Mouse (Mus musculus): ENCODE measurements around the gene Magi2.
A peak's percentile ranks its signal among the peaks of the same experiment; 100 is the strongest.
"Not testable (repeated sequence)": the region's sequence is repeated elsewhere in the genome, so short reads cannot be mapped to it uniquely, and the experiment has no call there.

Gene Magi2

DNA sequence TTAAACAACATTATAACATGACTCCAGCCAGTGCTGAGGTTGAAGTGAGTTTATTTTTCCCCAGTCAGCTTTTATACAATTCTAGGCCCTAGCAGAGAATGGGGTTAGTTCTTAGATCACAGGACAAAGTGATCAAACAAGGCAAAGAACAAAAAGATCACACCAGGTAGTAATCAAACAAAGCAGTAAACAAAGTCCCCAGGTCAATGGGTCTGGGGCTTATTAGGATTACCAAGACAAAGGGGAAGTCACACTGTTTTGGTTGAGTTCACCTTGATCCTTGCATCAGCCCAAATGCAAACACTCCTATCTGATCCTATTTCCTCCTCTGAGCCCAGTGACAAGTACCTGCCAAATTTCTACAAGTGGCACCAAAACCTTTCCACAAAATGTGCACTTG lies 1190.5 kb downstream of the Magi2 start:
- DNase-seq: no peak

DNA sequence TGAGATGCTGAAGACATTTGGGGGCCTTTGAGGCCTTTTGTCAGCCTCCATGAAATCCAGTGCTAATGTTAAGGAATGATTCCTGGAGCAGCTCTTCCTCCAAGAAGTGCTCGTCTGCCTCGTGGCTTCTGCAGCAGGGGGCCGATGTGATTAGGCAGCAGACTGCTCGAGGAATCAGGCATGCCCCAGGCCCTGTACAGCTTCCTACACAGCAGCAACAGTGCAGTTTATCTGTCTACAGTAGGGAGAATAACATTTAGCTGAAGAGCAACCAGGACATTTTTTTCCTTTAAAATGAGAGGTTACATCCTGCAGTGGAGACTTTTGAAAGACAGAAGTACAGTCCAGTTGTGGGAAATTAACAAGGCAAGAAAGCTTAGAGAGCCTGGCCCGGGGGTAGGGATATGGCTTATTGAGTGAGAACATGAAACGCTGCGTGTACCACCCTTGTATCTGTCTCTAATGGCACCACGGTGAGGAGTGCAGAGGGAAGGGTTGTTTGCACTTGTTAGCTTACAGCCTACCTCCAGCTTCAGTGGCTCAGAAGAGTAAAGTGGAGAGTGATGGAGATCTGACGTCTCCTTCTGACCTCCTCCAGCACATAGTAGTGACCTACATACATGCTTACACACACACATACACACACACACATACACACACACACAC lies 1205.4 kb downstream of the Magi2 start:
- DNase-seq: no peak

DNA sequence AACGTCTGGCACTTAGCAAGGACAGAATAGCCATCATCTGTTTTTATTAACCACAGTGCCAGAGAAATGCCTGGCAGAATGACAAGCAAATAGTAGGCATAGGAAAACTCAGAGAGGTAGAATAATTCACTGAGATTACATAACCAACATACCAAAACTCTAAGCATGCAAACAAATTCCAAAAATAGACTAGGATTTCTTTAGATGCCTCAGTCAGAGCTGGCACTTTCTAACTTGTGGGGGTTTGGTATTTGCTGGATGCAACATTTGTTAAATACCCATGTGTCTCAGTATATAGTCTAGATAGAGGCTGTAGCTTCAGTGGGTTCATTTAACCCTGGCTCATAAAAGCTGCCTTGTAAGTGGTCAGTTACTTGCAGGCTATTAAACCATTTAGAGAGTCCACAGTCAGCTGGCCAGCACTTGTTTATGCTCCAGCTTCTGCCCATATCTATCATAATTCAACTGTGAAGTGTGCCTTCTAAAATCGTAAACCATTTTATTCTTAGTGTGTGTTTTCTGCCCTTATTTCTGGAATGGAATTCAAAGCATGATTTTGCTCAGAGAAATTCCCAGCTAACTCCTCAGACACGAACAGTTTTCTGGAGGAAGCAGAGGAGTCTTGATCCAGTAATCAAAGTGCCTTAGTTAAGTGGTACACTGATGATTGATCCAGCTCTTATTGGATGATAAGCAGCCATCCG lies 1219.8 kb downstream of the Magi2 start:
- peak; percentile 77 for DNase-seq

DNA sequence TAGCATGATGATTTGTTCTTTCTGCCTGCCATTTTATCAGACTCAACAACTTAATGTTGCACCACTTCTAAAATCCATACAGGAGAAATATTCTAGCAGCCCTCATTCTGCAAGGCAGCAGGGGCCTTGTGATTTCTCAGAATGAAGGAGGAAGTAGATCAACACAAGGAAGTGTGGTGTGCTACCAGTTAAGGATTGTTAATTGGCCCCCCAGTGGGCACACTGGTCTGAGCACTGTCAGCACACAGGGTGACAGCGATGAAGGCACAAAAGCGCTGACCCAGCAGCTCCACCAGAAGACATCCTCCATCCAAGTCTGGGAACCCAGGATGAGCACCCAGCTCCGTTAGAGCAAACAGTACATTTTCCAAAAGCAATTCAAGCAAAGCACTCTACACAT lies 1229.3 kb downstream of the Magi2 start:
- DNase-seq: no peak

DNA sequence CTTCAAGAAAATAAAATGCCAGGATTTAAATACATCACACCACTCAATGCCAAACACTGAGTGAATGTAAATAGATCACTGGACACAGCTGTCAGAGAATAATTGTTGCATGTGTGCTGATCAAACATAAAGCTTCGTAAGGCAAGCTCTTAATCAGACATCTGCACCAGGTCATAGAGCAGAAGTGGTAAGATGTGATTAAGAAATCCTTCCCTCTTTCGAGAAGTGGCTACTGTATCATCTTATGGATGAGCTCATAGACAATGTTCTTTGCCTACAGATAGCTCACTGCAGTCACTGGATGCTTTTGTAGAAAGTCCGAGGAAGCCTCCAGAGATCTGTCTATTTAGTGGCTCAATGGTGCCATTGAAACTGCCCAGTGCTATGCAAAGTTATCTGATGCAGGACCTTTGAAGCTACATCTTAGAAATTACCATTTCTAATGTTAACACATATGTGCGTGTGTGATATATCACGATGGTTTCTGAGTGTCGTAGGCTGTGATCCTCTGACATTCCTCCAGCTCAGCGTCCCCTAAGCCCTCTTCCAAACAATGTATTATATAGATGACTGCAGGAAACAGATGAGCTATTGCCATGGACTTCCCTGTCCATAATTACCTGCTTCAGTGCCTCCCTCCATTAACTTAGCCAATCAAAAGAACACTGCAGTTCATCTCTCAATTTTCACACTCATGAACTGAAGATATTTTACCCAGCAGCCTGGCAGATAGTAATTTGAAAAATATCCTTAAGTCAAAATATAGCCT lies 1231.1 kb downstream of the Magi2 start:
- no peak for DNase-seq

DNA sequence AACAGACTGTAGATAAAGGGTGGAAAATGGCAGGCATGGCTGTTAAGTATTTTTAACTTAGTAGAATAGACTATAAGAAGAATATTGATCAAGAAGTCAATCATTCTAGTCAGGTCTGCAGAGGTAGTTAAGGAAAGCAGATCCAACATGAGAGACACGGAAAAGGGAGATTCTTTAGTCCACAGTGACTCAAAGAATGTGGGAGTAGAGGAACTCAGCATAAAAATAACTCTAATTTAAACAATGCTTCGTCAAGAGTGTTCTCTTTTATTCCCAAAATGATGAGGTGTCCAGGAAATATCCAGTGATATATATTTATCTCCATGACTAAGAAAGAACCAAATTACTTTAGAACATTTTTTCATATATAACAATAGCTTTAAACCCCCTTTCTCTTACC lies 1234.9 kb downstream of the Magi2 start:
- no peak for DNase-seq

DNA sequence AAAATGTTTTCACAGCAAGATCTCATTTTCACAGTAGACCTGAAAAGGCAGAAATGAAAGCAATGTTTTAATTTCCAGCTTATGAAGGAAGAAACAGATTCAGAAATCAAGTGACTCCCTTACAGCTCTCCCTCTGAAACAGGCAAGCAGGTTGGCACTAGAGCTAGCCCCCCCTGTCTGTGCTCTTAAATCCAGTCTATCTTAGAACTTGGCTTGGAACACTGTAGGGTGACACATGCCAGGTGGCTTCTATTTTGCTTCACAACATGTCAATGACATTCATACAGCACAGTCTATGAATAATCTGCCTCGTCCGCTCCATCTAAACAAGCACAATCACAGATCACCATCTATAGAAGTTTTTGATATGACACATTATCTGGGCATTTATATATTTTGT lies 1235.5 kb downstream of the Magi2 start:
- DNase-seq: no peak

DNA sequence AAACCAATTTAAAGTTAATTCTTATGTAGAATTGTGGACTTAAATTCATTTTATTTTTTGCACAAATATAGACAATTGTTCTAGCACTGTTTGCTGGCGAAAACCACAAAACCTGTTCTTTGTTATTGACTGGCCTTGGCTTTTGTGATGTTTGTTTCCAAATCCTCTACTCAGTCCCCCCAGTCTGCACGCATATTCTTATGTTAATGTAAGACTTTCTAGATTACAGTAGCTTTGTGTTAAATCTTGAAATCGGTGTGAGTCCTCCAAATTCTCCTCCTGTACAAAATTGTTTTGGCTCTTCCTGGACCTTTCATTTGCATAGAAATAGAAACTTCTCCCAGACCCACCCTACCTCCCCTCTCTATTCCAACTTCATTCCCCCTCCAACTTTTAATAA lies 1242.9 kb downstream of the Magi2 start:
- DNase-seq: no peak

DNA sequence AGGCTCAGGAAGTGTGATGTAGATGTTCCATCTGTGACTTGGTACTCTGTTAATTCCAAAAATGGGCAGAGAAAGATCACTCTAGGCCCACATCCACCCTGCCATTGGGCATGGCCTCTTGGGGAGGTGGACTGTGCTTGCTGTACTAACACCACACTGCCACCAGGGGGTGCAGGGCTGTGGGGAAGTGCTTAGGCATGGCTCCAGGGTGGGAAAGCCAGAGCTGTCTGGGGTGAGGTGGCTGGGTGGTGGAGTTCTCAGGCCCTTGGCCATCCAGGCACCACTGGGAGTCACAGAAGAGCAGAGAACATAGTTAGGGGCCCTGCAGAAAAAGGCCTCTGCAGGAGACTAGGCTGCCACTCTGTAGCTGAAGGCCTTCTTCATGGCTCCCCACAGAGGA lies 1243.6 kb downstream of the Magi2 start:
- DNase-seq: peak; percentile 88

DNA sequence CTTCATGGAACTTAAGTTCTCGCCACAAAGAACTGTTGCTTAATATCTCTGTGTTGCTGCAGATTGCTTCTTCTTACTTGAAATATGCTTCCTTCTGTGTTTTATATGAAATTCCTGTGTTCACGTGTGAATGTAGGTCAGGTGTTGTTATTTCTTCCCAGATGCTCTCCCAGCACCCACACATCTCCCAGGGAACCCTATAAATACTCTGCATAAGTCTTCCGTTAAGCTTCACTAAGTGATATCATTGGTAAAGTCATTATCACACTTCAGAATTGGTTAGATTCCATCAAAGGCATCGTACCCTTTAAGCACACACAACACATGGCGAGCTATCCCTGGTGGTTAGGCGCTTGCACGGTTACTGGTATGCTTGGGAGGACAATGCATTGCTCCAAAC lies 1257.7 kb downstream of the Magi2 start:
- DNase-seq: no peak

DNA sequence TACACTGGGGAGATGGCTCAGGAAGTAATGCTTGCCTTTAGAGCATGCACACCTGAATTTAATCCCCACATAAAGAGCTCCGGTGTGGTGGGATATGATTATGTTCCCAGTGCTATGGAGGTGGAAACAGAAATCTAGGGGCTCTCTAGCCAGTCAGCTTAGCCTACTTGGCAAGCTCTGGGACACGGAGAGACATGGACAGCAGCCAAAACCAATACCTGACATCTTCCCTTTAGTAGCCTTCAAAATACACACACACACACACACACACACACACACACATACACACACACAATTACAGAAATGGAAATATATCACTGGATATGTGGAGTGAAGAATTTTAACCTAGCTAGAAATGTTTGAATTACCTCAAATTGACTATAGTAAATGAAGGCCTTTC lies 1265.1 kb downstream of the Magi2 start:
- no peak for DNase-seq

DNA sequence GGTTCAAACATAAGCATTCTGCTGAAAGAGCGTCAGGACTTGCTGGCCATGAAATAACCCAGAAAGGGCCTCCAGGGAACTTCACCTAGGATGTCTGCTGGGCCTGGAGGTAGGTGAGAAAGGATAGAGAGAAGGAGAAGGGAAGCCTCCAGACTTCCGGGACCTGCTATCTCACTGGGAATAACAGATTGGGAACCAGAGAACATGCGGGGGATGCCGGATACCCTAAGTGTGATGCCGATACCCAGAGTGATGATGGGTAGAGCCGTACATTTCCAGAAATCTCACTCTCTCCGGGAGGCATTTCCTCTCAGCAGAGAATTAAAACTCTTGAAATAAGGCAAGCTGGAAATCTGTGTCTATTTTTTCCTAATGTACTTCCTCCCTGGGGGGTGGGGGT lies 1265.8 kb downstream of the Magi2 start:
- no peak for DNase-seq

DNA sequence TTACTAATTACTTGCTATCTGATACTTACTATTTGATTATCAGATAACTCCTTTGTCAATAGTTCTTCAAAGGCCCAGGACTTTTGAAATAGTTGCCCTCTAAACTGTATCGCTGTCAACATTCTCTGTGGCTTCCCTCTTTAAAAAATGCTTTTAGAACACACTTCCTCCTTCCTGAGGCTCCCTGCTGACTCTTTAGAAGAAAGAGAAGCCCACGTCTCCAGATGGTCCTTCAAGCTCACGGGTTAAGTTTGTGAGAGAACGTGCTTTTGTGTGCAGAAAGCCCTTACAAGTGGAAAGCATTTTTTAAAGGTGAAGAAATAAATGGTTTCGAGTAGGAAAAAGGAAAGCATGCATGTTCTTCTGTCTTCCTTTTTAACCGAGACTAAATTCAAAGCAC lies 1267.2 kb downstream of the Magi2 start:
- DNase-seq: no peak

DNA sequence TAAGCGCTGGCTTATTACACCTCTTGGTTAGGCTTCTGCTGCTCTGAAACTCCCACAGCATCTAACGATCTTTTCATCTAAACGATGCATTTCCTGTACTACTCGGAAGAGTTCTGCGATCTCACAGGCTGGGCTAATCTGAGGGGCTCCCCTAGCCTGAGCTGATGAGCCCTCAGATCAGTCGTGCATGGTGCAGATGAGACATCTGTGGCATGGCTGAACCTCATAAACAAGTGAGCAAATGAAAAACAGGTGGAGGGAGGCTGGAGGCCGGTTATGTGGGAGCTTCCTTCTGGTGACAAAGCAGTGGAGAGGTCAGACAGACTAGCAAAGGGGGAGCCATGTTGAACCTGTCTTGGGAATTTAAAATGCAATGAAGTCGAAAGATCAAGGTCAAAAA lies 1270.1 kb downstream of the Magi2 start:
- DNase-seq: no peak

DNA sequence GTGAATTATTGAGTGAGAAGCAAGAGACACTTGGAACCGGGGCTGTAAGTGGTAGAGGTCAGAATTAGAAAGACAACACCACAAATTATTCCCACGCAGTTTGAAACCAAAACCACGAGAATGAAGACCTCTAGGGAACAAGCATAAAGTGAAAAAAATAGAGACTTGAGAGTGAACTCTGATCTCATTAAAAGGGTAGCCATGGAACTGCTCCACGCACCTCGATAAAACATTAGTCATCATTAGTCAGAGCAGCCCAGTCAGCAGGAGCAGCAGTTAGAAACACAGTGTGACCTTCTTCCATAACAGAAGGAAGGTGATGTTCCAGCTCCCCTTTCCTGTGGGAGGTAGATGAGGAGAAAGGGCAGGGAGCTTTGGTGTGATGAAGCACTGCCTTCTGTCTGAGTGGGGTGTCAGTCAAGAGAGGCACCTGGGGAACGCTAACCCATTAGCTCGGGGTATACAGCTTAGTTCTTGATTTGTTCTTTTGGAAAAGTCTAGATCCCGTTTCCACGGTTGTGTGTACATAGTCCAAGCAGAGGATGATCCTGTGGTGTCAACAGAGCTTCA lies 1272.3 kb downstream of the Magi2 start:
- no peak for DNase-seq

DNA sequence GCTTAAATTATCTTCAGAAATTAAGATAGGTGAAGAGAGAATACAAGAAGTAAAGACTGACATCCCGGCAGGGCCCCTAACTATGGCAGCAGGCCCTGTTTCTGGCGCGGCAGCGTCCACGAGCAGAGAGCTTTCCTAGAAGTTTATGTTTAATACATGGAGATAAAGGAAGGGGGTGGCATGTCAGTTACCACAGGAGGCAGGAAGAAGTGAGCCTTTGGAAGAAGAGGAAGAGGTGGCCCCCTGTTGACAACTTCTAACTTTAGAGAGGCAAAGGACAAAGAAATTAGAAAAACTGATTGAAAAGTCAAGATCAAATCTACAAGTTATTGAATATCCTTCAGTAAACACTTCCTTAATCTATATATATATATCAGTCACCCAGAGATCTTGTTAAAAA lies 1281.8 kb downstream of the Magi2 start:
- DNase-seq: no peak

DNA sequence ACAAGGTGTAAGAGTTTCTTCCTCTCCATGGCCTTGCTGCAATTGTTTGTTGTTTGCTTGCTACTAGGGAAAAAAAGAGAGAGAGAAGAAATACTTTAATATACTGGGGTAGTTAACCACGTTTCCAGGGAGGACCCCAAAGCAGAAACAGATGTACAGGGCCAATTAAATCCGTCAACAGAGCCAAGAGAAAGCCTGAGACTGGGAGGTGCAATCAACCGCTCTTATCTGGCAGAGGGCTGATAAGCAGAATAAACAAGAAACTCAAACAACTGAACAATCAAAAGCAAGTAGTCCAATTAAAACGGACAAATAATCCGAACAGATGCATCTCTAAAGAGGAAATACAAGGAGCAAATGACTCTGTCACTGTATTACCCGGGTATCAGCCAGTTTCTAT lies 1282.8 kb downstream of the Magi2 start:
- no peak for DNase-seq

DNA sequence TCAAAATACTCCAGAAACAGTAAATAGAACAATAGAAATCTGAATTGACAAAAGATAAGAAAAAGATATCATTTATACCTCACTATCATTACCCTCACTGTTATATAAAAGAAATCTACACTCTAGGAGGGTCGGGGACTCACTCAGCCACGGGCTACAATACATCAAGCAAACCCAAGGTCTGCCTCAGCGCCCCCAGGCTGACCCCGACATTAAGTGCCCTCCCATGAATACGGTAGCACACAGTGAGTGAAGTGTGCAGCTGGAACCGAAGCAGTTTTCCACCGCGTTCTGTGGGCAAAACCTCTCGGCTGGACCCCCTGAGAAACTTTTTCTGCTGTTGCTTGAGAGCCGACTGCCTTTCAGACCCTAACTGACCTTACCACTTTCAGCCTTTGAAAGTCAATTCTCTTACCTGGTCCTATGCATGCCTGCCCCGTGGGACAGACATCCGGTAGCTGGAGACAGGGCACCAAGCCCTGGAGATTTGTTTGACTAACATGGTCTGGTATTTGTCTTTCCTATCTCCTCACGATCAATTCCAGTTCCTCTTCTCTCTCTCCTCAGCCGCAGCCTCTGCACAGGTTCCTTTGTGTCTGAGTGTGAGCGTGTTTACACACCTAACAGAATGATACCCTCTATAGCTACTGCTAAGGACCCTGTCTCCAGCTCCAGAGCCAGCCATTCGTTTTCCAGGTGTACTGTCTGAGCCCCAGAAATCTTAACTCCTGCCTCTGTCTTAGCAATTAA lies 1285.7 kb downstream of the Magi2 start:
- DNase-seq: no peak

DNA sequence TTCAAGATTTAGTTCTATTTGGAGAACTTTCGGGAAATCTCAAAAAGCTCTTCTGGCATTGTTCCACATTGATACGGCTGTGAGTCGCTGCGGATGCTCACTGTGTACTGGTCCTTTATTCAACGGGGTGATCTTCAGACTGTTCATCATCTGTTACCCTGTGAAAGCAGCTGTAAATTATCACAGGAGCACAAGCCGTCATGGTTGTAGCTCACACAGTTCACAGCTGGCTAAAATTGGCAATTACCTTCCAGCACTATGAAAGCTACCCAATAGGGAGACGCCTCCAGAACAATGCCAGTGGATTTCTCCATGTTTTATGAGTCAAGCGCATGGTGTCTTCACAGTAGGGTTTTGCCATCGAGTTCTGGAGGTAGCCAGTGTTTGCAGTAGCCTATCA lies 1294.8 kb downstream of the Magi2 start:
- no peak for DNase-seq

DNA sequence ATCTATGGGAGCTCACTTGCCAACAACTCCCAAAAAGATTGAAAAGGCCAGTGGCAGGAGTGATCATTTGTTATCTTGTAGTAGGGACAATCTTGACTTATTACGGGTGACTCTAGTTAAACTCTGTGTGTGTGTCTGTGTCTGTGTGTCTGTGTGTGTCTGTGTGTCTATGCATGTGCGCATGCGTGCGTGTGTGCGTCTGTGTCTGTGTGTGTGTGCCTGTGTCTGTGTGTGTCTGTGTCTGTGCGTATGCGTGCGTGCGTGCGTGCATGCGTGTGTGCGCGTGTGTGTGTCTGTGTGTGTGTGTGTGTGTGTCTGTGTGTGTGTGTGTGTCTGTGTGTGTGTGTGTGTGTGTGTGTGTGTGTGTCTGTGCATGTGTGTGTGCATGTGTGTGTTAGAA lies 1295.2 kb downstream of the Magi2 start:
- DNase-seq: no peak

DNA sequence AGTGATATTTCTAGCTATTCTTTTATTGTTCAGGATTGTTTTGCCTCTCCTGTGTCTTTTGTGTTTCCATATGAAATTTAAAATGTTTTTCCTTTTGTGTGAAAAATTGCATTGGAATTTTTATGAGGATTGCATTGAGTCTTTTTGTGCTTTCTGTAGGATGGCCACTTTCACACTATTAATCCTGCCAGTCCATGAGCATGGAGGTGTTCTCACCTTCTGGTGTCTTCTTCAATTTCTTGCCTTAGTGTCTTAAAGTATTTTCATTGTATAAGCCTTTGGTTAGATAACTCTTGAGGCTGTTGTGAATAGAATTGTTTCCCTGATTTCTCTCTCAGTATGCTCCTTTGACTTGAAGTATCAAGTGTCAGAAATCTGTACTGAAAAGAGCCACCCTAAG lies 1296.9 kb downstream of the Magi2 start:
- no peak for DNase-seq

DNA sequence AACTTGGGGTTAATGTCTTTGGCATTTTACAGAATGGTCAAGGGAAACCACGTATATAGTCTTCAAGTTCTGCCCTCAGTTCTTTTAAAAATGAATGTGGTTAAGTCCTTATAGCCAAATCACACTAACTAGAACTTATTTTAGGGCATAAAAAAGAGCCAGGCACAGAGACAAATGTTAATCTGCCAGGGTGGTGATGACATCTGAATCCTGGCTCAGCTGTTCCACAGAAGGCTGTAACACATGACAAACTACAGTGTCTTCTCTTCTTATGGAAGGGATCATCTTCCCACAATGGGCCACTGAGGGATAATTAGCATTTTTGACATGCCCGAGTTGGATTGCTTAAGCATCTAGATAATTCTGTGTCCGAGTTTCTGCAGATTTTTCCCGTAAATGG lies 1299.8 kb downstream of the Magi2 start:
- not testable (repeated sequence) for DNase-seq

DNA sequence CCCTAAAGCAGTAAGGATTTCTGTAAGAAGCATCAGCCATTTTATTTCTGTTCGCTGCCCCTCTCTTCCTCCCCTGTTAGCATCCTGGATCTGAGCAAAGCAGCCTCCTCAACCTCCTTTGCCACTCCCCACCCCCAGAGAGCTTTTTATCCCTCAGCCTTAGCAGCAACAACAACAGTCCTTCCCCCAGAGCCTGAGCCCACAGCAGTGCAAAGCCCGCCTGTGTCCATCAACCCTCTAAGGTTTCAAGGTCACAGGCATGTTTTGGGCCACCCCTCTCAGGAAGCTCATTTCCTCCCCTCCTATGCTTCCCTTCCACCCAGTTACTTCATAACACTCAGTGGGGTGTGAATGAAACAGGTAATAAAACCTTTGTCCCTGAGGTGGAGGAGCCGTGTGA lies 1309.7 kb downstream of the Magi2 start:
- DNase-seq: peak; percentile 51
